8 mouse cellular contexts compared by ENCODE assay signal in the genomic region with DNA sequence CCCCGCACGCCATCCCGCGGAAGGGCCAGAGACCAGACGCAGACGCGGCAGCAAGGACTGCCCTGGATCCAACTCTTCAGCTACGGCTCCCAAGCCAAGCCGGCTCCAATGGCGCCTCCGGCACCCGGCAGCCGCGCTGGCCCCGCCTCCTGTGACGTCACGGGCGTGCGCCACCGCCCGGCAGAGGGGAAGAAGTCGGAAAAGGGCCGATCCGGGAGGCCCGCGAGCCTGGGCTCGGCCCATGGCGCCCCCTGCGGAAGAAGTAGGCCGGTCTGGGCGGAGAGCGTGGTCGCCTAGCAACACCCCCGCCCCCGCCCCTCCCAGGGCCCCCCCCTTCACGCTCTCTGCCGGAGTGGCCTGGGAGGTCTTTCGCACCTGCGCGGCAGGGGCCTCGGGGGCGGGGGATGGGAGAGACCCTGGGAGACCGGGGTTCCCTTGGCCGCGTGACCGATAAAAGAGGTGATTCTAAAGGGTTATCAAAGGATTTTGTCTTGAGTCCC. TPM values are rescaled to one million over a fixed set of nuclear protein-coding genes. Genes with fewer than 3 reads are reported as not detected.
DNase-seq lines count a peak whose midpoint lies in the region; ATAC-seq lines count a peak whose summit lies in the region.

A gene (minus strand): TSS at position 194 of the 500 bp plus-strand sequence.

- H3K9me3 ChIP-seq in intestine, embryonic 14.5 days (ENCODE audit: control insufficient read depth, low read length), result no peaks in the 10 kb centered on the region

- peak within 1 kb of the TSS; percentile 83 for H3K4me3 ChIP-seq in intestine, embryonic 14.5 days (ENCODE audit: low read depth, low read length)

- peak; percentile 99 for ATAC-seq in intestine, embryonic 14.5 days (replicated peaks; ENCODE audit: low FRiP score, low TSS enrichment, low read depth)

- peak; percentile 98 to 99 for DNase-seq in adrenal gland, adult (ENCODE audit: inconsistent age in 2 of 2, low spot score in 1 of 2)
- DNase-seq in embryo, embryonic 10.5 days (ENCODE audit: low spot score), result peak; percentile 96
- DNase-seq in gastrocnemius, postnatal 25 days, result peak; percentile 99
- DNase-seq in intestine, embryonic 14.5 days (ENCODE audit: low spot score), result peak; percentile 97
- DNase-seq in left cerebral cortex, postnatal 14 days (ENCODE audit: low spot score in 2 of 2), result peak; percentile 98
- peak; percentile 97 for DNase-seq in mesoderm, embryonic 11.5 days (ENCODE audit: low read depth, low spot score)
- peak; percentile 94 to 96 for DNase-seq in right cerebral cortex, postnatal 36 days (ENCODE audit: low spot score in 2 of 2)
- DNase-seq in yolk sac, embryonic 10.5 days (ENCODE audit: low spot score), result peak; percentile 96

- peaks cover 10% of the 10 kb centered on the region for H3K4me1 ChIP-seq in intestine, embryonic 14.5 days (replicated peaks; ENCODE audit: control insufficient read depth, insufficient read depth, low read length)

- peak within 1 kb of the TSS; percentile 91 for H3K4me2 ChIP-seq in intestine, embryonic 14.5 days (ENCODE audit: low read length)

- peak within 1 kb of the TSS; percentile 71 for H3K9ac ChIP-seq in intestine, embryonic 14.5 days (ENCODE audit: low read length)

- intact Hi-C loops in left cerebral cortex, postnatal 14 days (cut with DNase I), result no loop called here

- no peaks in the 10 kb centered on the region for H3K27me3 ChIP-seq in intestine, embryonic 14.5 days (replicated peaks; ENCODE audit: control insufficient read depth, insufficient read depth, low read length)

- H3K36me3 ChIP-seq in intestine, embryonic 14.5 days (ENCODE audit: control insufficient read depth, insufficient read depth, low read length), result peaks cover 3% of the 10 kb centered on the region; the same call in 1 of the 2 replicates

- WGBS in intestine, embryonic 14.5 days, result under 1% methylated on average over 40 of the region's 46 CpGs

- peak within 1 kb of the TSS; percentile 84 for H3K27ac ChIP-seq in intestine, embryonic 14.5 days (ENCODE audit: low read depth)

RNA-seq across cellular contexts. Expression of the gene that starts here (rescaled TPM):
- 10 to 100 TPM; 22.9 to 27.6 TPM for total RNA-seq in gastrocnemius, postnatal 25 days (2021)
- polyA plus RNA-seq in intestine, embryonic 14.5 days (2014; fragmentation: Nextera tagmentation; extraction: Ambion mirVana), result 47.3 and 48.4 TPM in 2 replicates
- 10 to 100 TPM; 63.3 to 66.8 TPM for total RNA-seq in left cerebral cortex, postnatal 14 days (2021)

Comparison
In these comparisons a context has a peak if more than half of its experiments do, and no peak if none do; other contexts are left out.
1. Peak in every context shown above with its lines: DNase-seq, ATAC-seq, H3K4me3 ChIP-seq and H3K27ac ChIP-seq.